Mouse (Mus musculus) hindbrain, embryonic 11.5 days (tissue): ENCODE data around the gene Tesc. TPM values are rescaled to one million over a fixed set of nuclear protein-coding genes. Genes with fewer than 3 reads are reported as not detected.

ENCODE experiments used
- ATAC-seq: fragments of 200-750 bp; cut with Nextera tagmentation; 2 replicates; pipeline ENCODE4 v1.8.0; 2017; ENCODE audit warnings: mild to moderate bottlenecking, moderate TSS enrichment, moderate library complexity; ENCODE audit not compliant: low FRiP score
- DNase-seq: peaks from one replicate; pipeline ENCODE4 v3.0.0-alpha.2; 2015; ENCODE audit warnings: low spot score
- H3K27ac ChIP-seq: fragments of 300-500 bp; sonication (generic); 2 replicates; pipeline ENCODE4 v1.5.1; 2014; ENCODE audit warnings: mild to moderate bottlenecking, low read depth, low read length
- H3K27me3 ChIP-seq: fragments of 300-500 bp; sonication (generic); 2 replicates; pipeline ENCODE4 v1.6.1; 2014; ENCODE audit warnings: mild to moderate bottlenecking, low read length, moderate library complexity, mixed read lengths; ENCODE audit not compliant: control insufficient read depth, insufficient read depth
- H3K36me3 ChIP-seq: fragments of 300-500 bp; sonication (generic); 2 replicates; pipeline ENCODE4 v1.6.1; 2014; ENCODE audit warnings: mild to moderate bottlenecking, low read length, moderate library complexity, mixed read lengths; ENCODE audit not compliant: control insufficient read depth, insufficient read depth
- H3K4me1 ChIP-seq: fragments of 300-500 bp; sonication (generic); replicated peaks from 2 replicates; pipeline ENCODE4 v1.6.1; 2014; ENCODE audit warnings: low read length, mixed read lengths; ENCODE audit not compliant: control insufficient read depth, insufficient read depth
- H3K4me2 ChIP-seq: fragments of 300-500 bp; sonication (generic); replicated peaks from 2 replicates; pipeline ENCODE4 v1.6.1; 2014; ENCODE audit warnings: mild to moderate bottlenecking, low read depth, low read length
- H3K4me3 ChIP-seq: fragments of 300-500 bp; sonication (generic); 2 replicates; pipeline ENCODE4 v1.5.1; 2014; ENCODE audit warnings: low read depth, low read length
- H3K9ac ChIP-seq: fragments of 300-500 bp; sonication (generic); 2 replicates; pipeline ENCODE4 v1.6.1; 2014; ENCODE audit warnings: low read depth, low read length
- H3K9me3 ChIP-seq: fragments of 300-500 bp; sonication (generic); 2 replicates; pipeline ENCODE4 v1.6.1; 2016; ENCODE audit warnings: low read length; ENCODE audit not compliant: control insufficient read depth
- WGBS: fragments of 180-500 bp; shearing (Covaris S2); extraction: QIAGEN DNeasy Blood & Tissue Kit; methylation state at CpG from one replicate; pipeline ENCODE4 v1.1.7; 2014; 5-methylcytosine and 5-hydroxymethylcytosine counted together
- polyA plus RNA-seq: library from polyadenylated mRNA; unstranded; fragments of >200 nt; fragmentation: Nextera tagmentation; extraction: Ambion mirVana; gene quantifications from 2 replicates; pipeline ENCODE4 v1.2.1, GENCODE M21; 2014

The Tesc gene
- polyA plus RNA-seq, 1 experiment from 2014 or later: 0.63 TPM

GRCm38 (mm10) chr5:118065516-118066255 is 38.1 kb downstream of the Tesc start:
- 94% methylated on average over 19 of the region's 19 CpGs for WGBS
- H3K9ac ChIP-seq: no peak overlapping the region
- no peak overlapping the region for H3K4me3 ChIP-seq
- ATAC-seq (no peak), DNase-seq (no peak)
- H3K4me2 ChIP-seq: no peak overlapping the region
- no peaks in the 10 kb centered on the region for H3K9me3 ChIP-seq
- peaks cover 3% of the 10 kb centered on the region; the same call in 1 of the 2 replicates for H3K36me3 ChIP-seq
- no peaks in the 10 kb centered on the region for H3K4me1 ChIP-seq
- H3K27me3 ChIP-seq: no peaks in the 10 kb centered on the region
- no peak overlapping the region for H3K27ac ChIP-seq

- peak; percentile 81 for DNase-seq
- Histone ChIP-seq H3K9me3 (no peaks in the 10 kb centered on the region), H3K9ac (no peak overlapping the region), H3K4me2 (no peak overlapping the region), H3K27me3 (no peaks in the 10 kb centered on the region), H3K36me3 (peaks cover 3% of the 10 kb centered on the region; the same call in 1 of the 2 replicates), H3K4me1 (no peaks in the 10 kb centered on the region), H3K4me3 (no peak overlapping the region), H3K27ac (no peak overlapping the region)
- no peak for ATAC-seq
- 54% methylated on average over 5 of the region's 5 CpGs for WGBS
Measured at GRCm38 (mm10) chr5:118066828-118067227, 39.3 kb downstream of the Tesc start.

GRCm38 (mm10) chr5:118067572-118067971 is 40.0 kb downstream of the Tesc start:
- H3K27me3 ChIP-seq: no peaks in the 10 kb centered on the region
- WGBS: 87% methylated on average over 4 of the region's 4 CpGs
- ATAC-seq: no peak
- no peaks in the 10 kb centered on the region for H3K9me3 ChIP-seq
- DNase-seq: no peak
- H3K4me2 ChIP-seq: no peak overlapping the region
- H3K27ac ChIP-seq: no peak overlapping the region
- no peak overlapping the region for H3K4me3 ChIP-seq
- no peaks in the 10 kb centered on the region for H3K4me1 ChIP-seq
- no peak overlapping the region for H3K9ac ChIP-seq
- H3K36me3 ChIP-seq: peaks cover 3% of the 10 kb centered on the region; the same call in 1 of the 2 replicates

GRCm38 (mm10) chr5:118067984-118068494 is 40.5 kb downstream of the Tesc start:
- Histone ChIP-seq H3K9ac (no peak overlapping the region), H3K4me2 (no peak overlapping the region), H3K27me3 (no peaks in the 10 kb centered on the region), H3K9me3 (no peaks in the 10 kb centered on the region), H3K36me3 (peaks cover 3% of the 10 kb centered on the region; the same call in 1 of the 2 replicates), H3K4me3 (no peak overlapping the region), H3K27ac (no peak overlapping the region), H3K4me1 (no peaks in the 10 kb centered on the region)
- DNase-seq (no peak), ATAC-seq (no peak)
- 85% methylated on average over 9 of the region's 9 CpGs for WGBS

GRCm38 (mm10) chr5:118069315-118069714 is 41.8 kb downstream of the Tesc start:
- Histone ChIP-seq H3K4me3 (no peak overlapping the region), H3K9me3 (no peaks in the 10 kb centered on the region), H3K36me3 (peaks cover 3% of the 10 kb centered on the region; the same call in 1 of the 2 replicates), H3K4me1 (no peaks in the 10 kb centered on the region), H3K27me3 (no peaks in the 10 kb centered on the region), H3K9ac (no peak overlapping the region), H3K27ac (no peak overlapping the region), H3K4me2 (no peak overlapping the region)
- 45% methylated on average over 9 of the region's 9 CpGs for WGBS
- ATAC-seq (peak; percentile 51; the same call in 1 of the 2 replicates), DNase-seq (peak; percentile 82)

GRCm38 (mm10) chr5:118071766-118072165 is 44.2 kb downstream of the Tesc start:
- Histone ChIP-seq H3K27ac (no peak overlapping the region), H3K27me3 (no peaks in the 10 kb centered on the region), H3K9ac (no peak overlapping the region), H3K4me2 (no peak overlapping the region), H3K36me3 (no peaks in the 10 kb centered on the region), H3K9me3 (no peaks in the 10 kb centered on the region), H3K4me3 (no peak overlapping the region), H3K4me1 (no peaks in the 10 kb centered on the region)
- no peak for DNase-seq
- 79% methylated on average over 5 of the region's 5 CpGs for WGBS
- ATAC-seq: no peak

GRCm38 (mm10) chr5:118073213-118073773 is 45.8 kb downstream of the Tesc start:
- Histone ChIP-seq H3K9ac (no peak overlapping the region), H3K9me3 (no peaks in the 10 kb centered on the region), H3K27ac (no peak overlapping the region), H3K27me3 (no peaks in the 10 kb centered on the region), H3K4me3 (no peak overlapping the region), H3K36me3 (no peaks in the 10 kb centered on the region), H3K4me2 (no peak overlapping the region), H3K4me1 (no peaks in the 10 kb centered on the region)
- DNase-seq (no peak), ATAC-seq (no peak)
- WGBS: 77% methylated on average over 15 of the region's 15 CpGs

- no peak overlapping the region for H3K4me2 ChIP-seq
- DNase-seq: no peak
- no peak overlapping the region for H3K4me3 ChIP-seq
- no peaks in the 10 kb centered on the region for H3K27me3 ChIP-seq
- no peak overlapping the region for H3K9ac ChIP-seq
- ATAC-seq: no peak
- H3K4me1 ChIP-seq: peaks cover 7% of the 10 kb centered on the region; the same call in 1 of the 2 replicates
- H3K36me3 ChIP-seq: no peaks in the 10 kb centered on the region
- WGBS: 93% methylated on average over 15 of the region's 15 CpGs
- no peak overlapping the region for H3K27ac ChIP-seq
- no peaks in the 10 kb centered on the region for H3K9me3 ChIP-seq
Measured at GRCm38 (mm10) chr5:118076721-118077592, 49.4 kb downstream of the Tesc start.
